Mouse (Mus musculus): Measurements from ENCODE around the gene Olfr1042. TPM values are rescaled to one million over a fixed set of nuclear protein-coding genes. Genes with fewer than 3 reads are reported as not detected.

Olfr1042 gene
- total RNA-seq (2023), result not detected

GRCm38 (mm10) chr2:86161738-86162137 lies at the start of gene Olfr1042:
Gene Olfr1042, minus strand, starts transcription at chr2:86161838.

GRCm38 (mm10) chr2:86202909-86203308 lies 41.3 kb upstream of the Olfr1042 start, which contains the start of gene Olfr1045:
Gene Olfr1045, minus strand, starts transcription at chr2:86203009.

GRCm38 (mm10) chr2:86185583-86185982 lies 23.9 kb upstream of the Olfr1042 start, which contains the start of gene Olfr52:
Gene Olfr52, minus strand, starts transcription at chr2:86185683.

GRCm38 (mm10) chr2:86177720-86178119 lies 16.1 kb upstream of the Olfr1042 start, which contains the start of gene Olfr1044:
Gene Olfr1044, minus strand, starts transcription at chr2:86177820.

GRCm38 (mm10) chr2:86167422-86167821 lies 5.8 kb upstream of the Olfr1042 start, which contains the start of gene Olfr1043:
Gene Olfr1043, minus strand, starts transcription at chr2:86167522.

GRCm38 (mm10) chr2:86146632-86147031 lies 15.0 kb downstream of the Olfr1042 start, which contains the start of gene Olfr1040:
Gene Olfr1040, minus strand, starts transcription at chr2:86146732.

GRCm38 (mm10) chr2:86135828-86136227 lies 25.8 kb downstream of the Olfr1042 start, which contains the start of gene Olfr1039:
Gene Olfr1039, minus strand, starts transcription at chr2:86135928.

Other genes starting within 250 kb of the Olfr1042 start
- gene Olfr1025-ps1, start 246.6 kb downstream of the Olfr1042 start, total RNA-seq (2023), result not detected
- not detected for gene Olfr1026, start 240.3 kb downstream of the Olfr1042 start, total RNA-seq (2023)
- not detected for gene Olfr1028, start 211.4 kb downstream of the Olfr1042 start, total RNA-seq (2023)
- gene Olfr1029, start 187.9 kb downstream of the Olfr1042 start, total RNA-seq (2023), result not detected
- not detected for gene Olfr1030, start 182.6 kb downstream of the Olfr1042 start, total RNA-seq (2023)
- not detected for gene Olfr1031, start 171.5 kb downstream of the Olfr1042 start, total RNA-seq (2023)
- not detected for gene Olfr1032, start 156.3 kb downstream of the Olfr1042 start, total RNA-seq (2023)
- not detected for gene Olfr1033, start 141.2 kb downstream of the Olfr1042 start, total RNA-seq (2023)
- not detected for gene Olfr1034, start 116.0 kb downstream of the Olfr1042 start, total RNA-seq (2023)
- gene Olfr1036, start 87.8 kb downstream of the Olfr1042 start, total RNA-seq (2023), result not detected
- not detected for gene Olfr1037, start 74.5 kb downstream of the Olfr1042 start, total RNA-seq (2023)
- not detected for gene Olfr1039, start 25.9 kb downstream of the Olfr1042 start, total RNA-seq (2023)
- not detected for gene Olfr1040, start 15.1 kb downstream of the Olfr1042 start, total RNA-seq (2023)
- gene Olfr1043, start 5.7 kb upstream of the Olfr1042 start, total RNA-seq (2023), result not detected
- not detected for gene Olfr1044, start 16.0 kb upstream of the Olfr1042 start, total RNA-seq (2023)
- gene Olfr52, start 23.8 kb upstream of the Olfr1042 start, total RNA-seq (2023), result not detected
- gene Olfr1045, start 41.2 kb upstream of the Olfr1042 start, total RNA-seq (2023), result not detected
- gene Olfr1046, start 57.5 kb upstream of the Olfr1042 start, total RNA-seq (2023), result not detected
- gene Olfr1047, start 69.6 kb upstream of the Olfr1042 start, total RNA-seq (2023), result not detected
- not detected for gene Olfr1048, start 78.5 kb upstream of the Olfr1042 start, total RNA-seq (2023)
- not detected for gene Olfr1049, start 96.5 kb upstream of the Olfr1042 start, total RNA-seq (2023)
- not detected for gene Olfr1051, start 117.2 kb upstream of the Olfr1042 start, total RNA-seq (2023)
- gene Olfr1052, start 130.6 kb upstream of the Olfr1042 start, total RNA-seq (2023), result not detected
- not detected for gene Olfr1053, start 153.4 kb upstream of the Olfr1042 start, total RNA-seq (2023)
- not detected for gene Olfr1054, start 173.6 kb upstream of the Olfr1042 start, total RNA-seq (2023)
- gene Olfr1055, start 188.4 kb upstream of the Olfr1042 start, total RNA-seq (2023), result not detected
- gene Olfr1056, start 200.6 kb upstream of the Olfr1042 start, total RNA-seq (2023), result not detected
- gene Olfr1057, start 216.6 kb upstream of the Olfr1042 start, total RNA-seq (2023), result not detected
- gene Olfr1058, start 226.7 kb upstream of the Olfr1042 start, total RNA-seq (2023), result not detected